13 mouse cellular contexts compared by ENCODE assay signal in the genomic region with DNA sequence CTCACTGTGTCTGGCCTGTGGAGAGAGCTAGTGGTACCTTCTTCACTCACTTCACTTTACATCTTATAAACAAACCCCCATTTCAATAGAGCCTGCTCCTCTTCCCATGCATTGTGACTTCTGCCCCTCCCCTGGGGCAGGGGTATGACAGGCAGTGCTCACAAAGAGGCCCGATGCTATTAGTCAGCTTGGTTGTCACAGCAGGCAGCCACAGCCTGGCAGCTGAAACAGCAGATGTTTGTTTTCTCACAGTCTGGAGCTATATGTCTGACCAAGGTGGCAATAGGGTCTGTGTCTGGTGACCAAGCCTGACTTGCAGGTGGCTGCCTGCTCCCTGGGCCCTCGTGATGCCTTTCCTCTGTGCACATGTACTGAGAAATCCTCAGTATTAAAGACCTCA.
A peak's percentile ranks its signal among the peaks of the same experiment; 100 is the strongest.
DNase-seq lines count a peak whose midpoint lies in the region; ATAC-seq and TF ChIP-seq lines count a peak whose summit lies in the region.
"Had no signal": no experiment of that assay in that cellular context is flagged by ENCODE, and none has a peak within 500 bp of the region (broad histone marks: within the 10 kb centered on the region; RNA-seq: fewer than 3 reads in every experiment).

No protein-coding gene starts in this region.

- H3K9me3 ChIP-seq in forebrain, embryonic 15.5 days, result no peaks in the 10 kb centered on the region
- no peaks in the 10 kb centered on the region for H3K9me3 ChIP-seq in midbrain, embryonic 13.5 days
- no peaks in the 10 kb centered on the region for H3K9me3 ChIP-seq in lung, postnatal 0 days (ENCODE audit: low read length)
- H3K9me3 ChIP-seq: liver, embryonic 15.5 days had no signal

- ATAC-seq in forebrain, embryonic 15.5 days (replicated peaks), result peak; percentile 53; the same call in 1 of the 2 replicates
- peak; percentile 41 for ATAC-seq in midbrain, embryonic 13.5 days
- ATAC-seq in lung, postnatal 0 days, result no peak

- peak; percentile 63 for DNase-seq in 3T3-L1 (ENCODE audit: low read depth, low spot score)
- peak; percentile 21 for DNase-seq in brain, adult 2 months (ENCODE audit: low read depth, low spot score)
- DNase-seq in lung, postnatal 0 days (ENCODE audit: low spot score), result no peak
- DNase-seq in layer of hippocampus, adult 2 months (ENCODE audit: low spot score in 2 of 2), result no peak
- DNase-seq in cerebellum, postnatal 4 days (ENCODE audit: low spot score in 2 of 2), result no peak
- DNase-seq: gastrocnemius, postnatal 14 days; heart, postnatal 14 days; kidney, postnatal 4 days; thymus, postnatal 4 days had no signal

- H3K4me1 ChIP-seq in forebrain, embryonic 15.5 days, result peaks cover 4% of the 10 kb centered on the region; the same call in 1 of the 2 replicates
- peaks cover 22% of the 10 kb centered on the region for H3K4me1 ChIP-seq in midbrain, embryonic 13.5 days (replicated peaks)
- 0 out of 2 replicates have a peak, but pooled peaks cover under 1% of the 10 kb centered on the region for H3K4me1 ChIP-seq in lung, postnatal 0 days (ENCODE audit: insufficient read depth, low read depth, low read length)
- H3K4me1 ChIP-seq: liver, embryonic 15.5 days had no signal

- H3K27ac ChIP-seq in forebrain, embryonic 15.5 days (replicated peaks), result no peak overlapping the region
- no peak overlapping the region for H3K27ac ChIP-seq in midbrain, embryonic 13.5 days
- no peak overlapping the region for H3K27ac ChIP-seq in lung, postnatal 0 days (ENCODE audit: low read length)
- no peak overlapping the region for H3K27ac ChIP-seq in layer of hippocampus, adult 2 months
- H3K27ac ChIP-seq: liver, embryonic 15.5 days had no signal

- H3K9ac ChIP-seq in forebrain, embryonic 15.5 days (replicated peaks), result no peak overlapping the region
- H3K9ac ChIP-seq in midbrain, embryonic 13.5 days (replicated peaks), result no peak overlapping the region
- H3K9ac ChIP-seq in lung, postnatal 0 days (replicated peaks; ENCODE audit: low read depth), result no peak overlapping the region
- H3K9ac ChIP-seq: liver, embryonic 15.5 days had no signal

- H3K36me3 ChIP-seq in forebrain, embryonic 15.5 days, result no peaks in the 10 kb centered on the region
- H3K36me3 ChIP-seq in midbrain, embryonic 13.5 days, result no peaks in the 10 kb centered on the region
- H3K36me3 ChIP-seq in lung, postnatal 0 days (ENCODE audit: insufficient read depth, low read length), result no peaks in the 10 kb centered on the region
- H3K36me3 ChIP-seq: G1E; liver, embryonic 15.5 days had no signal

- H3K27me3 ChIP-seq in forebrain, embryonic 15.5 days, result no peaks in the 10 kb centered on the region
- H3K27me3 ChIP-seq in midbrain, embryonic 13.5 days, result 0 out of 2 replicates have a peak, but pooled peaks cover 3% of the 10 kb centered on the region
- H3K27me3 ChIP-seq in lung, postnatal 0 days (replicated peaks; ENCODE audit: insufficient read depth, low read length), result no peaks in the 10 kb centered on the region
- H3K27me3 ChIP-seq: liver, embryonic 15.5 days had no signal

- 11% methylated on average over 2 of the region's 2 CpGs for WGBS in forebrain, embryonic 15.5 days
- 14% methylated on average over 2 of the region's 2 CpGs for WGBS in midbrain, embryonic 13.5 days
- WGBS in lung, postnatal 0 days, result 28% methylated on average over 2 of the region's 2 CpGs

- H3K4me3 ChIP-seq in forebrain, embryonic 15.5 days, result no peak overlapping the region
- no peak overlapping the region for H3K4me3 ChIP-seq in midbrain, embryonic 13.5 days (replicated peaks)
- no peak overlapping the region for H3K4me3 ChIP-seq in lung, postnatal 0 days (ENCODE audit: low read depth, low read length)
- no peak overlapping the region for H3K4me3 ChIP-seq in layer of hippocampus, adult 2 months
- H3K4me3 ChIP-seq: liver, embryonic 15.5 days had no signal

- no peak overlapping the region for H3K4me2 ChIP-seq in forebrain, embryonic 15.5 days (replicated peaks)
- no peak overlapping the region for H3K4me2 ChIP-seq in midbrain, embryonic 13.5 days (replicated peaks)
- H3K4me2 ChIP-seq in lung, postnatal 0 days (replicated peaks; ENCODE audit: low read depth, low read length), result no peak overlapping the region
- H3K4me2 ChIP-seq: liver, embryonic 15.5 days had no signal

- TF ChIP-seq CTCF in lung, postnatal 0 days (IDR thresholded peaks at IDR 0.05), result no peak
- no peak for TF ChIP-seq CTCF in layer of hippocampus, adult 2 months (conservative IDR thresholded peaks at IDR 0.05)

- TF ChIP-seq EP300 in lung, postnatal 0 days (IDR thresholded peaks at IDR 0.05), result no peak

Comparison
In these comparisons a context has a peak if more than half of its experiments do, and no peak if none do; other contexts are left out.
1. DNase-seq: peak in 3T3-L1 (single experiment) and brain, adult 2 months (single experiment); none in lung, postnatal 0 days (single experiment), layer of hippocampus, adult 2 months (0 of 2) and cerebellum, postnatal 4 days (0 of 2).